In genomic region chr7:127480321-127480720, GRCm38 (mm10) we compare ENCODE assay signal across 8 mouse cellular contexts. TPM values are rescaled to one million over a fixed set of nuclear protein-coding genes. Genes with fewer than 3 reads are reported as not detected.
DNase-seq lines count a peak whose midpoint lies in the region; ATAC-seq and TF ChIP-seq lines count a peak whose summit lies in the region.

No protein-coding gene starts in this region.

- H3K4me1 ChIP-seq in testis, adult 2 months (ENCODE audit: control insufficient read depth, insufficient read depth, low read length), result peaks cover 5% of the 10 kb centered on the region
- H3K4me1 ChIP-seq in heart, embryonic 13.5 days, result peaks cover 38% of the 10 kb centered on the region
- H3K4me1 ChIP-seq in liver, embryonic 15.5 days (replicated peaks), result peaks cover 57% of the 10 kb centered on the region

- peak overlapping the region; percentile 97 for H3K9ac ChIP-seq in heart, embryonic 13.5 days
- H3K9ac ChIP-seq in liver, embryonic 15.5 days, result peak overlapping the region; percentile 99

- peaks cover 5% of the 10 kb centered on the region for H3K36me3 ChIP-seq in testis, adult 2 months (ENCODE audit: control insufficient read depth, insufficient read depth, low read length)
- peaks cover 68% of the 10 kb centered on the region for H3K36me3 ChIP-seq in heart, embryonic 13.5 days
- peaks cover 65% of the 10 kb centered on the region for H3K36me3 ChIP-seq in liver, embryonic 15.5 days (replicated peaks)

- peak overlapping the region; percentile 94 for H3K4me2 ChIP-seq in heart, embryonic 13.5 days
- H3K4me2 ChIP-seq in liver, embryonic 15.5 days, result peak overlapping the region; percentile 93

- ATAC-seq in heart, embryonic 13.5 days (ENCODE audit: extremely low read depth, insufficient number of reproducible peaks, low FRiP score, low TSS enrichment), result no peak
- ATAC-seq in liver, embryonic 15.5 days (ENCODE audit: insufficient read depth), result no peak
- no peak for ATAC-seq in erythroid progenitor cell, adult 5-6 weeks (replicated peaks; ENCODE audit: low FRiP score, poor library complexity, severe bottlenecking)

- DNase-seq in testis, postnatal 14 days (ENCODE audit: low spot score), result no peak
- peak; percentile 44 for DNase-seq in spleen, adult 12 weeks (ENCODE audit: low spot score)
- DNase-seq in layer of hippocampus, adult 11-12 months (ENCODE audit: low spot score), result no peak
- no peak for DNase-seq in layer of hippocampus, adult 18-20 months (ENCODE audit: low spot score in 2 of 2)

- H3K27ac ChIP-seq in testis, adult 2 months (ENCODE audit: control insufficient read depth, insufficient read depth, low read depth, low read length), result no peak overlapping the region; the same call in 1 of the 2 replicates
- peak overlapping the region; percentile 98; the same call in 1 of the 2 replicates for H3K27ac ChIP-seq in heart, embryonic 13.5 days (replicated peaks)
- peak overlapping the region; percentile 99 for H3K27ac ChIP-seq in liver, embryonic 15.5 days (replicated peaks)

- peak overlapping the region; percentile 98 for H3K4me3 ChIP-seq in testis, adult 2 months (ENCODE audit: control insufficient read depth, low read depth, low read length)
- peak overlapping the region; percentile 81 for H3K4me3 ChIP-seq in heart, embryonic 13.5 days
- peak overlapping the region; percentile 99 for H3K4me3 ChIP-seq in liver, embryonic 15.5 days (replicated peaks)

- no peaks in the 10 kb centered on the region for H3K9me3 ChIP-seq in heart, embryonic 13.5 days
- no peaks in the 10 kb centered on the region for H3K9me3 ChIP-seq in liver, embryonic 15.5 days (replicated peaks)

- TF ChIP-seq POLR2A in testis, adult 2 months (IDR thresholded peaks at IDR 0.05; ENCODE audit: control insufficient read depth, low read depth, low read length), result no peak

- TF ChIP-seq CTCF in testis, adult 2 months (IDR thresholded peaks at IDR 0.05; ENCODE audit: control insufficient read depth, insufficient read depth, insufficient replicate concordance, low read depth, low read length), result no peak

- 56% methylated on average over 2 of the region's 2 CpGs for WGBS in heart, embryonic 13.5 days
- 18% methylated on average over 2 of the region's 2 CpGs for WGBS in liver, embryonic 15.5 days (ENCODE audit: insufficient replicate concordance)

- no peaks in the 10 kb centered on the region for H3K27me3 ChIP-seq in testis, adult 2 months (ENCODE audit: control insufficient read depth, insufficient read depth, low read length)
- H3K27me3 ChIP-seq in heart, embryonic 13.5 days (replicated peaks), result no peaks in the 10 kb centered on the region
- no peaks in the 10 kb centered on the region for H3K27me3 ChIP-seq in liver, embryonic 15.5 days

RNA-seq across cellular contexts. Expression of gene Fbrs, which starts 1.3 kb away (rescaled TPM):
- polyA plus RNA-seq in testis, adult 2 months (2012; rRNA removed), result 42.8 and 44.8 TPM in 2 replicates
- polyA plus RNA-seq in heart, embryonic 13.5 days (2015; fragmentation: Nextera tagmentation; extraction: Ambion mirVana), result 7.3 and 7.7 TPM in 2 replicates
- polyA plus RNA-seq in liver, embryonic 15.5 days (2015; fragmentation: Nextera tagmentation; extraction: Ambion mirVana), result 5.5 and 5.6 TPM in 2 replicates
- 103 and 125 TPM in 2 replicates for total RNA-seq in erythroid progenitor cell, adult 5-6 weeks (2015; ENCODE audit: low replicate concordance)
- 28.1 and 32.7 TPM in 2 replicates for total RNA-seq in erythroid progenitor cell, adult 5-6 weeks (2017; ENCODE audit: low replicate concordance)
- total RNA-seq in layer of hippocampus, adult 18-20 months (2021), result 10 to 100 TPM; 55.7 to 58.5 TPM

RNA-seq across cellular contexts. Expression of gene Prr14, which starts 20.9 kb away (rescaled TPM):
- 55.4 and 58.4 TPM in 2 replicates for polyA plus RNA-seq in testis, adult 2 months (2012; rRNA removed)
- 27.3 and 27.7 TPM in 2 replicates for polyA plus RNA-seq in heart, embryonic 13.5 days (2015; fragmentation: Nextera tagmentation; extraction: Ambion mirVana)
- polyA plus RNA-seq in liver, embryonic 15.5 days (2015; fragmentation: Nextera tagmentation; extraction: Ambion mirVana), result 19.8 and 22.4 TPM in 2 replicates
- 147 and 172 TPM in 2 replicates for total RNA-seq in erythroid progenitor cell, adult 5-6 weeks (2015; ENCODE audit: low replicate concordance)
- 31.9 and 84.3 TPM in 2 replicates for total RNA-seq in erythroid progenitor cell, adult 5-6 weeks (2017; ENCODE audit: low replicate concordance)
- total RNA-seq in layer of hippocampus, adult 18-20 months (2021), result 10 to 100 TPM; 27.4 to 30.4 TPM

RNA-seq across cellular contexts. Expression of gene Zfp689, which starts 31.4 kb away (rescaled TPM):
- polyA plus RNA-seq in testis, adult 2 months (2012; rRNA removed), result 11.2 and 12.7 TPM in 2 replicates
- polyA plus RNA-seq in heart, embryonic 13.5 days (2015; fragmentation: Nextera tagmentation; extraction: Ambion mirVana), result 5.1 and 5.2 TPM in 2 replicates
- 2.1 TPM in 2 replicates for polyA plus RNA-seq in liver, embryonic 15.5 days (2015; fragmentation: Nextera tagmentation; extraction: Ambion mirVana)
- total RNA-seq in erythroid progenitor cell, adult 5-6 weeks (2015; ENCODE audit: low replicate concordance), result 3.2 and 3.8 TPM in 2 replicates
- total RNA-seq in erythroid progenitor cell, adult 5-6 weeks (2017; ENCODE audit: low replicate concordance), result 3.1 and 6.1 TPM in 2 replicates
- total RNA-seq in layer of hippocampus, adult 18-20 months (2021), result 1 to 10 TPM; 6.0 to 6.5 TPM

RNA-seq across cellular contexts. Expression of gene Srcap, which starts 31.5 kb away (rescaled TPM):
- polyA plus RNA-seq in testis, adult 2 months (2012; rRNA removed), result 13.7 and 20.0 TPM in 2 replicates
- polyA plus RNA-seq in heart, embryonic 13.5 days (2015; fragmentation: Nextera tagmentation; extraction: Ambion mirVana), result 30.9 and 33.1 TPM in 2 replicates
- 15.0 and 18.9 TPM in 2 replicates for polyA plus RNA-seq in liver, embryonic 15.5 days (2015; fragmentation: Nextera tagmentation; extraction: Ambion mirVana)
- 80.4 and 99.3 TPM in 2 replicates for total RNA-seq in erythroid progenitor cell, adult 5-6 weeks (2015; ENCODE audit: low replicate concordance)
- total RNA-seq in erythroid progenitor cell, adult 5-6 weeks (2017; ENCODE audit: low replicate concordance), result 77.0 and 90.5 TPM in 2 replicates
- 100 to 1,000 TPM; 103 to 108 TPM for total RNA-seq in layer of hippocampus, adult 18-20 months (2021)

RNA-seq across cellular contexts. Expression of gene Gm42715, which starts 39.1 kb away (rescaled TPM):
- polyA plus RNA-seq in testis, adult 2 months (2012; rRNA removed), result 6.1 and 6.6 TPM in 2 replicates
- 9.4 TPM in 2 replicates for polyA plus RNA-seq in heart, embryonic 13.5 days (2015; fragmentation: Nextera tagmentation; extraction: Ambion mirVana)
- 5.2 and 5.5 TPM in 2 replicates for polyA plus RNA-seq in liver, embryonic 15.5 days (2015; fragmentation: Nextera tagmentation; extraction: Ambion mirVana)
- 58.7 and 63.1 TPM in 2 replicates for total RNA-seq in erythroid progenitor cell, adult 5-6 weeks (2015; ENCODE audit: low replicate concordance)
- 25.4 and 45.8 TPM in 2 replicates for total RNA-seq in erythroid progenitor cell, adult 5-6 weeks (2017; ENCODE audit: low replicate concordance)
- 1 to 10 TPM; 7.6 to 9.2 TPM for total RNA-seq in layer of hippocampus, adult 18-20 months (2021)
